Mouse (Mus musculus) G1E (cell line): Measurements from ENCODE around the gene Zfand5. TPM values are rescaled to one million over a fixed set of nuclear protein-coding genes. Genes with fewer than 3 reads are reported as not detected.
"Not testable (repeated sequence)": the region's sequence is repeated elsewhere in the genome, so short reads cannot be mapped to it uniquely, and the experiment has no call there.

Source experiments
- ATAC-seq: 2 replicates; pipeline ENCODE4 v1.8.0; 2016; ENCODE audit warnings: mild to moderate bottlenecking; ENCODE audit not compliant: insufficient number of reproducible peaks, poor library complexity, low FRiP score, severe bottlenecking; ENCODE audit errors: extremely low read depth
- DNase-seq: peaks from one replicate; pipeline ENCODE4 v3.0.0; 2012; ENCODE audit warnings: low spot score
- H3K27me3 ChIP-seq: 2 replicates; pipeline ENCODE4 v1.6.1; 2012; ENCODE audit warnings: mild to moderate bottlenecking, low read length, inconsistent platforms; ENCODE audit not compliant: insufficient read depth
- H3K36me3 ChIP-seq: replicated peaks from 2 replicates; pipeline ENCODE3; 2012; ENCODE audit warnings: mild to moderate bottlenecking, inconsistent platforms
- H3K4me1 ChIP-seq: 2 replicates; pipeline ENCODE4 v1.6.1; 2012; ENCODE audit warnings: low read depth, low read length, inconsistent platforms, mixed read lengths; ENCODE audit not compliant: insufficient read depth
- H3K4me3 ChIP-seq: 2 replicates; pipeline ENCODE4 v1.5.1; 2012; ENCODE audit warnings: low read depth, mild to moderate bottlenecking, inconsistent platforms, low read length, moderate library complexity, mixed read lengths
- H3K9me3 ChIP-seq: replicated peaks from 2 replicates; pipeline ENCODE4 v1.6.1; 2012; ENCODE audit warnings: inconsistent platforms
- CTCF ChIP-seq: IDR thresholded peaks from 2 replicates; pipeline ENCODE4 v1.5.1; 2012; ENCODE audit warnings: low read depth, low read length, inconsistent platforms, mixed read lengths
- GATA1 ChIP-seq: IDR thresholded peaks from 2 replicates; pipeline ENCODE4 v1.6.1; 2012; ENCODE audit warnings: borderline replicate concordance, low read length, inconsistent platforms, mixed read lengths
- GATA2 ChIP-seq: IDR thresholded peaks from 2 replicates; pipeline ENCODE4 v1.6.1; 2012; ENCODE audit warnings: low read depth, low read length, inconsistent platforms, borderline replicate concordance
- POLR2AphosphoS5 ChIP-seq: IDR thresholded peaks from 2 replicates; pipeline ENCODE4 v1.6.1; 2012; ENCODE audit warnings: low read depth, low read length, inconsistent platforms; ENCODE audit not compliant: insufficient replicate concordance
- TAL1 ChIP-seq: conservative IDR thresholded peaks from 2 replicates; pipeline ENCODE4 v1.6.1; 2012; ENCODE audit warnings: low read depth, low read length, inconsistent platforms, mixed read lengths
- polyA plus RNA-seq: library from polyadenylated mRNA; stranded (reverse); fragments of >175 nt; gene quantifications from 2 replicates; pipeline ENCODE4 v1.2.3, GENCODE M21; 2012
- total RNA-seq, 2 experiments: library from RNA; stranded (forward) in 1 of 2; stranded (reverse) in 1 of 2; fragments of 200-1000 nt in 1 of 2; fragments of >200 nt in 1 of 2; fragmentation: Nextera tagmentation in 1 of 2; gene quantifications; 2 replicates each; pipeline ENCODE4 v1.2.3; 2014 to 2017

Zfand5 gene
- total and polyA plus RNA-seq, 3 experiments = 9.5 to 102 (median 66.8) TPM

DNA sequence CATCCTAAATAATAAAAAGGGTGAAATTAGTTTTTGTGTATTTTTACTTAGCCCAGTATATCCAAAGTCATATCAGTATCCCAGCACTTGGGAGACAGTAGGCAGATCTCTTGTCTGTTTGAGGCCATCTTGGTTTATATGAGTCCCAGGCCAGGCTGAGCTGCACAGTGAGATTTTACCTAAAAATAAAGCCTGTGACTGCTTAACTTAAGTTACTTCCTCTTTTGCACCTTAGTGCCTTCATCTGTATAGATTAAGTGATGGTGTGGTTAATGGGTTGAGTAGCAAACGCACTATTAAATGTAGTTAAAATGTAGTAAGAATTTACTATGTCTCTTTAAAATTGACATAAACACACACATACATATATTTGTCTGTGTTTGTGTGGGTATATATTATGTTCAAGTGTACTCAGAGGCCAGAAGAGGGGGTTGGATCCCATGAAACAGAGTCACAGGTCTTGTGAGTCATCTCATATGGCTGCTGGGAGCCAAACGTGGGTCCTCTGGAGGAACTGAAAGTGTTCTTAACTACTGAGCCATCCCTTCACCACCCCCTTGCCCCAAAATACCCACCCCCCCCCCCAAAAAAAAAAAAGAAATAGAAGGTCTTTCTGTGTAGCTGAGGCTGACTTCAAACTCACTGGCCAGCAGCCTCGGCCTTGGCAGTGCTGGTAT, 14.5 kb downstream of the Zfand5 start:
- Histone ChIP-seq H3K27me3 (no peaks in the 10 kb centered on the region), H3K4me1 (peaks cover 4% of the 10 kb centered on the region), H3K9me3 (no peaks in the 10 kb centered on the region), H3K4me3 (no peak overlapping the region), H3K36me3 (peaks cover 19% of the 10 kb centered on the region)
- ATAC-seq (peak; percentile 15), DNase-seq (no peak)
- no peak for TF ChIP-seq TAL1
- no peak for TF ChIP-seq GATA2
- TF ChIP-seq GATA1 = no peak
- TF ChIP-seq CTCF = no peak
- TF ChIP-seq POLR2AphosphoS5 = no peak

DNA sequence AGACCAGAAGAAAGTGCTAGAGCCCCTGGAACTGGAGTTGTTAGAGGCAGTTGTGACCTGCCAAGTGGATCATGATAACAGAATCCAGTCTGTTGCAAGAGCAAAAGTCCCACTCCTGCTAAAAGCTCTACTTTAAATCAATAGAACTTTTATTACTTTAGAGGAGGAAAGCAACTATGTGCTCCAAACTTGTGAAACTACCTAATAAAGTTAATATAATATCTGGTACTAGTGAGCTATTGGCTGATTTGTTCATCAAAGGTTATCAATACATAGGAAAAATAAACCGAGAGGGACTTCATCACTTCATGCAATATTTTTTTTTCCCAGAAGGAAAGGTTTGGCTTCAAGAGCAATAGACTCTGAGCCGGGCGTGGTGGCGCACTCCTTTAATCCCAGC, 25.3 kb downstream of the Zfand5 start:
- H3K27me3 ChIP-seq = no peaks in the 10 kb centered on the region; the same call in 1 of the 2 replicates
- H3K4me1 ChIP-seq = no peaks in the 10 kb centered on the region
- DNase-seq (no peak), ATAC-seq (no peak)
- H3K4me3 ChIP-seq = no peak overlapping the region
- no peaks in the 10 kb centered on the region for H3K9me3 ChIP-seq
- TF ChIP-seq TAL1 (no peak), POLR2AphosphoS5 (no peak), CTCF (no peak), GATA2 (no peak), GATA1 (no peak)
- no peaks in the 10 kb centered on the region for H3K36me3 ChIP-seq

DNA sequence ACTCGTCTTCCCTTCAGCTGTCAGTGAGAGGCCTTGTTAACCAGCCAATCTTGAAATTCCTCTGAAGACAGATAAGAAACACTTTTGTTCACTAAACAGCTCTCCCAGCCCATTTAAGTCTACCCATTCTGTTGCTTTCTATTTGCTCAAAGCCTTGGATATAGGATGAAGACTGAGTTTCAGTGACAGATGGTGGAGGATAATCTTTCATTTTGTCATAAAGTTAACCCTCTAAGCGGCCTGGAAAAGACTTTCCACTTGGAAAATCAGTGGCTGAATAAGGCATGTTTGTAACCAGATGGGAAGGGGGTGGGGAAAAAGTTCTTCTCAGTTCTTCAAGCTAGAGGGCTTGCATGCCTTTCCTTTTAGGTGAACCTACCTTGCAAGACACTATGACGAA, 29.7 kb downstream of the Zfand5 start:
- Histone ChIP-seq H3K36me3 (no peaks in the 10 kb centered on the region), H3K9me3 (no peaks in the 10 kb centered on the region), H3K4me3 (no peak overlapping the region), H3K27me3 (no peaks in the 10 kb centered on the region; the same call in 1 of the 2 replicates), H3K4me1 (no peaks in the 10 kb centered on the region)
- ATAC-seq = no peak
- TF ChIP-seq TAL1 (no peak), GATA1 (no peak), CTCF (no peak), GATA2 (no peak), POLR2AphosphoS5 (no peak)
- no peak for DNase-seq

DNA sequence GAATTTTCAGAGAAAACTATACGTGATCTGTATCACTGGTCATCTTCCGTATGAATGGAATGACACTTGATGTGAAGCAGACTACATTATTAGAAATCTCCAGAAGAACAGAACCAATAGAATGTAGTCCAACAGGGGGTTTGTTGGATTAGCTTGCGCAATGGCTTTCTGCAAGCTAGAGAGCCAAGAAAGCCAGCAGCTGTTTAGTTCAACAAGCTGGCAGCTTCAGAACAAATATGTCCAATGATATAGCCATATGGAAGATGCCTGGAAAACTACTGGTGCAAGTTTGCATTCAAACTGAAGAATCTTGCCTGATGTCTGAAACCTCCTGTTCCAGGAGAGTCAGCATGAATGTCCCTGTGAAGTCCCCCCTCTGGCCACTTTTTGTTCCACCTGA, 35.7 kb downstream of the Zfand5 start:
- no peak for ATAC-seq
- TF ChIP-seq GATA1 (no peak), GATA2 (no peak), POLR2AphosphoS5 (no peak), CTCF (no peak), TAL1 (no peak)
- H3K4me3 ChIP-seq = no peak overlapping the region

DNA sequence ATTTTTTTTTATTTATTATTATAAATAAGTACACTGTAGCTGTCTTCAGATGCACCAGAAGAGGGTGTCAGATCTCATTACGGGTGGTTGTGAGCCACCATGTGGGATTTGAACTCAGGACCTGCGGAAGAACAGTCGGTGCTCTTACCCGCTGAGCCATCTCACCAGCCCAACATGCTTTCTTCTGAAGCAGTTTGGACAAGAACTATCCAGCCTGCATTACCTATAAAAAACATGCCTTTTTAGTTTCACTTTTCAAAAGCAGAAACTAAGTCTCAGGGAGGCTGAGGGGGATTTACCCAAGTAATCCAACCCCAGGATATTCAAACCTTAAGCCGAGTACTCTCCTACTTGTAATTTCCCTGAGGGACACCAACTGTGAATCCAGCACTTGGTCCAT, 38.3 kb downstream of the Zfand5 start:
- not testable (repeated sequence) for H3K27me3 ChIP-seq, H3K4me1 ChIP-seq, ATAC-seq, H3K4me3 ChIP-seq, H3K9me3 ChIP-seq, DNase-seq, H3K36me3 ChIP-seq

More for the DNA sequence above, 35.7 kb downstream of the Zfand5 start:
- Histone ChIP-seq H3K36me3 (no peaks in the 10 kb centered on the region), H3K4me1 (no peaks in the 10 kb centered on the region; the same call in 1 of the 2 replicates), H3K9me3 (no peaks in the 10 kb centered on the region), H3K27me3 (no peaks in the 10 kb centered on the region)
- no peak for DNase-seq

DNA sequence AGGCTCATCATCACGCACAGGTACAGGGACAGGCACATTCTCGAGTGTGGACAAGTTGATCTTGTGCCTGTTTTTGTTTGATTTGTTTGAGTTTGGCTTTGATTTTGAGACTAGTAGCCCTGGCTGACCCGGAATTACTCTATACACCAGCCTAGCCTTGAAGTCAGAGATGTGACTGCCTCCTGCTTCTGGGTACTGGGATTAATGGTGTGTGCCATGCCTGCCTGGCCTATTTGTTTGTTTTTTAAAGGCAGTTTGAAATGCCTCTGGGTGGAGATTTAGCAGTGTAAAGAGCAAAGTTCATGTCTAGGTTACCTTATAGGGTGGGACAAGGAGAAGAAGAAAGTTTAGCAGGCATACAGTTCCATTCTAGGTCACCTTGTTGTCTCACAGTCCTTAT, 43.6 kb downstream of the Zfand5 start:
- Histone ChIP-seq H3K9me3 (no peaks in the 10 kb centered on the region), H3K36me3 (no peaks in the 10 kb centered on the region), H3K27me3 (no peaks in the 10 kb centered on the region), H3K4me3 (no peak overlapping the region), H3K4me1 (peaks cover 2% of the 10 kb centered on the region; the same call in 1 of the 2 replicates)
- ATAC-seq = no peak
- no peak for TF ChIP-seq CTCF
- TF ChIP-seq TAL1 = no peak
- TF ChIP-seq POLR2AphosphoS5 = no peak
- no peak for TF ChIP-seq GATA1
- TF ChIP-seq GATA2 = no peak
- DNase-seq = no peak

DNA sequence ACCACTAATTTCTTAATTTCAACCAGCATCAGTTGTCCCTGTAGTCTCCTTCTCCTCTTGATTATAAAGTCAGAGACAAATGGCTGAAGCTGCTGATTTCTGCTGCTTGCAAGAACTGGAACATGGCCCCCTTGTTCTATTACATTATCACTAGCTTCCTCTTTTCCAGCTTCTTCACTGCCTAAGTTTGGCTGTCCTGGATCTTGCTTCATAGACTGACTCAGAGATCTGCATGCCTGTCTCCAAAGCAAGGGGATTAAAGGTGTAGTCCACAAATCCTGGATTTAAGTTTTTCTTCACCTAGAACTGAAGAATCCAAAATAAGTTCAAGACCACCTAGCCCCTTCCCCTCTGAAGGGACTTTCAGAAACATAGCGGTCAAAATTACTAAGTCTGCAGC, 47.5 kb downstream of the Zfand5 start:
- TF ChIP-seq GATA1 (no peak), POLR2AphosphoS5 (no peak), TAL1 (no peak), GATA2 (no peak), CTCF (no peak)
- no peak for DNase-seq
- Histone ChIP-seq H3K36me3 (no peaks in the 10 kb centered on the region), H3K9me3 (no peaks in the 10 kb centered on the region), H3K4me3 (no peak overlapping the region), H3K4me1 (peaks cover 2% of the 10 kb centered on the region; the same call in 1 of the 2 replicates), H3K27me3 (no peaks in the 10 kb centered on the region; the same call in 1 of the 2 replicates)
- no peak for ATAC-seq
